Mouse (Mus musculus) neutrophil, adult 5-6 weeks (primary cell): Measurements from ENCODE around the gene Psg28. TPM values are rescaled to one million over a fixed set of nuclear protein-coding genes. Genes with fewer than 3 reads are reported as not detected.
"Not testable (repeated sequence)": the region's sequence is repeated elsewhere in the genome, so short reads cannot be mapped to it uniquely, and the experiment has no call there.

ENCODE experiments used
- ATAC-seq: fragments of 151-379, 151-347 bp; 2 replicates; pipeline ENCODE4 v1.8.0; 2017; ENCODE audit warnings: mild to moderate bottlenecking, moderate TSS enrichment; ENCODE audit not compliant: insufficient number of reproducible peaks, poor library complexity, low FRiP score, severe bottlenecking; ENCODE audit errors: extremely low read depth
- total RNA-seq: library from RNA; stranded (forward); fragments of 200-1000 nt; gene quantifications from 2 replicates; pipeline ENCODE4 v1.2.3, GENCODE M21; 2017

Gene Psg28
- not detected in 2 replicates for total RNA-seq

DNA sequence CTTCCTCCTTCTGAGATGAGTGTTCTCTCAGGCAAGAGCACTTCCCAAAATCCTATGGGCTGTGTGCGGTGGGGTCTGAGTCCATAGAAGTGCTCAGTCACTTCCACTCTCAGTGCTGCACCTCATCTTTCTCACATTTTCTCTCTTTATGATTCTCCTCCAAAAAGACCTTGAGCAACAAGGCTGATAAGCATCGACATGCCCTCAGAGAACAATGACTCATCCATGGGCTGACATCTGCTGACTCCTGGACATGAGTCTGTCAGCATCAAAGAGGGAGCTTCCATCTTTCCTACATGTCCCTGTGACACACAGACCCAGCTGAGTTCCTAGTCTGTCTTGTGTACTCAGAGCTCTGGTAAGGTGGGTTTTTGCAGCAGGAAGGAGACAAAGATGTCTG is at the start of gene Psg28:
Gene Psg28 (minus strand): TSS at position 101 of the 400 bp plus-strand sequence.
- ATAC-seq = not testable (repeated sequence)

DNA sequence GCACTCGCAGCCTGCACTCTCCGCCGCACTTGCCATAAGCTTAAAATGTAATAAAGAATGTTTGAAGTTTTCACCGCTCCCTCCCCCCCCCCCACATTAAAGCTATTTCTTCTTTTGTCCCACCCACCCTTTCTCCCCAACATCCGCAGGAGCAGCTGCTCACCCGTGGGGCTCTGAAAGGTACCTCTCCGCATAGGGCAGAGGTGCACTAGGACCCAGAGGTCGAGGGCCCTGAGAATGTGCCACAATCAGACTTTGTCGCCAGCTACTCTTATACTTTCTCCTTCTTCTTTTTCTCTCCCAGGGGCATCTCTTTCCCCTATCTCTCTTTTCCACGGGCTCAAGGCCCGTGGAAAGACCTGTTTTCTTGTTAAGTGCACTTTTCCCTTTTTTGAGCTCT is 28.4 kb downstream of the Psg28 start:
- no peak for ATAC-seq

DNA sequence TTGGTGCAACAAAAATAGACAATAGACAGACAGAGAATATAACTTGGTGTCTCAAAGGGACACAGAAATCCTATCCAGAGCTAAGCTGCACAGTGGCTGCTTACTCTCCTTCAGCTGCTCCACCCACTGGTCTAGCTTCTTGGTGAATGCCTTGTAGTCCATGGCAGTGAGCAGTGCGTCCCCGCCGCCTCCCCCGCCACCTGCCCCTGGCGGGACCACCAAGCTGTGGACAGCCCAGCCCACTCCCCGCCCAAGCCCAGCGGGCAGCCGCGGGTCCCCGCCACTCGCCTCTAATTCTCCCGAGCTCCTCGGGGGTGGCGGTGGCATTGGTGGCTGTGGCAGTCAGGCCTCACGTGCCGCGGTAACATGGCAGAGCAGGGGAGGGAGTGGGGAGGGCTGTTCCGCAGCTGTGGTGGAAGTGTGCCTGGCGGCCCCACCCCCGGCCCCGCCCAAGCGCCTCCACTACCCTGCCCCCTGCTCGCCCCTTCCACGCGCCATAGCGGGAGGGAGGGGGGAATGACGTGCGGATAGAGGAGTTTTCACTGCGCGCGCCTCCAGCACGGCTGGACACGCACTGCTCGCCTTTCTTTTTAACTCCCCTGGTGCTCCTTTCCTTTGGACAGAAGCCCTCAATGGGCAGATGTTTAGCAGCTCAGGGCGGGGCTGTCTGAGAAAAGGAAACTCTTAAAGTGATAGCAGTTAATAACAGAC is 29.2 kb downstream of the Psg28 start:
- no peak for ATAC-seq

GRCm38 (mm10) chr7:18391483-18391882 is 40.4 kb downstream of the Psg28 start:
- not testable (repeated sequence) for ATAC-seq

GRCm38 (mm10) chr7:18378295-18378694 is 53.5 kb downstream of the Psg28 start:
- no peak for ATAC-seq

Other genes with a start within 250 kb of the Psg28 start
- gene Mill1, start 186.7 kb downstream of the Psg28 start, total RNA-seq = not detected in 2 replicates
- not detected in 2 replicates for gene Psg18, start 77.0 kb downstream of the Psg28 start, total RNA-seq
- gene Psg26, start 52.1 kb upstream of the Psg28 start, total RNA-seq = not detected in 2 replicates
- gene Psg25, start 100.2 kb upstream of the Psg28 start, total RNA-seq = not detected in 2 replicates
- not detected in 2 replicates for gene Psg27, start 135.3 kb upstream of the Psg28 start, total RNA-seq
- gene Psg23, start 184.5 kb upstream of the Psg28 start, total RNA-seq = not detected in 2 replicates
- not detected in 2 replicates for gene Psg21, start 224.7 kb upstream of the Psg28 start, total RNA-seq